Mouse (Mus musculus) gastrocnemius, adult 2 months (tissue): ENCODE data around the gene Ralgps2. TPM values are rescaled to one million over a fixed set of nuclear protein-coding genes. Genes with fewer than 3 reads are reported as not detected.
A peak's percentile ranks its signal among the peaks of the same experiment; 100 is the strongest.

ENCODE experiments used
- DNase-seq: peaks from one replicate; pipeline ENCODE4 v3.0.0; 2022
- H3K27ac ChIP-seq: fragments of 200-600 bp; 2 replicates; pipeline ENCODE4 v1.8.1; 2022; ENCODE audit warnings: mild to moderate bottlenecking
- H3K4me3 ChIP-seq: fragments of 200-600 bp; 2 replicates; pipeline ENCODE4 v1.8.1; 2022; ENCODE audit warnings: mild to moderate bottlenecking, moderate library complexity
- CTCF ChIP-seq: fragments of 200-600 bp; IDR thresholded peaks from 2 replicates; pipeline ENCODE4 v1.8.1; 2022; ENCODE audit warnings: antibody characterized with exemption, mild to moderate bottlenecking, moderate library complexity
- intact Hi-C: fragments of 180-260 bp; cut with DNase I; formaldehyde crosslinking; loops from one replicate; pipeline ENCODE4 v1.15.1; 2025
- long read RNA-seq, 2 experiments: library from polyadenylated mRNA; stranded (forward); transcript quantifications; one replicate each; pipeline ENCODE4 v2.0.0; 2021
- total RNA-seq, 2 experiments: library from RNA; stranded (reverse); gene quantifications; 2 replicates each; pipeline ENCODE4 v1.2.3; 2021

The Ralgps2 gene
- total RNA-seq = 1 to 10 TPM; 1.5 to 1.9 TPM
- long read RNA-seq, experiment 1 = 0 reads
- long read RNA-seq, experiment 2 = 0 reads

DNA sequence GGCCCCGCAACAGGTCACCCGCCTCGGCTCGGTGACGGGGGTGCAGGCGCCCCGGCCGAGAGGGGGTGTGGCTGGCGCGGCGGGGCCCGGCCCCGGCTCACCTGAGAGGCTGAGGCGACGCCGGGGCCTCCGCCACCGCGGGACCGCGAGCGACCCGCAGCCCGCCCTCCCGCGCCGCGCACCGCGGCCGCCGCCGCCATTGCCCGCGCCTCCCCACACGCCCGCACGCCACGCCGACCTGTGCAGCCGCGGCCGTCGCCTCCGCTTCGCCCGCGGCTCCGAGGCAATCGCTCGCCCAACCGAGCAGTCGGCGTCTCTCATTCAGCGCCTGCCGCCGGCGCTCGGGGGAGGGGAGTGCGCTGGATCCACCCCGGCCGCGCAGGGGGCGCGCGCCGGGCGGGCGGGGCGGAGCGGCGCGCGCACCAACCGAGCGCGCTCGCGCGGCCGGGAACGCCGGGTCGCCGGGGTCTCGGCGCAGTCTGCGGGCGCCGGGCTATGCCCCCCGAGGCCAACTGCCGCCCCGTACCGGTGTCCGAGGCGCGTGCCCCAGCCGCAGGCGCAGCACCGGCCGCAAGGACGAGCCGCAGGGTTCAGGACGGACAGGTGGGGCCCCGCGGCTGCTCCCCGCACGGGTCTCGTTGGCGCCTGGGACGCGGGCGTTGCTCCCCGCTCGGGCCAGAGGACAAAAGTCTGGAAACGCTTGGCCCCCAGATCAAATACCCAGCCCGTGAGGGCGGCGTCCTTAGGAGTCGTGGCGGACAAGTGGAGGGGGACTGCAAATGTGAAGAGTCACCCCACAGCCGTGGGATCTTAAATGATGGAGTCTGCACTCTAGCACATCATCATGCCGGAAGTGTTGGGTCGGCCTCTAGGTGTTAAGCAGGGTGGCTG, at the start of gene Ralgps2:
TSS of gene Ralgps2 (minus strand) at position 376 of the 891 bp plus-strand sequence.
- no peak for TF ChIP-seq CTCF
- H3K4me3 ChIP-seq = peak within 1 kb of the TSS; percentile 87
- peak; percentile 62 for DNase-seq
- intact Hi-C loops = no loop called here
- H3K27ac ChIP-seq = peak within 1 kb of the TSS; percentile 49

DNA sequence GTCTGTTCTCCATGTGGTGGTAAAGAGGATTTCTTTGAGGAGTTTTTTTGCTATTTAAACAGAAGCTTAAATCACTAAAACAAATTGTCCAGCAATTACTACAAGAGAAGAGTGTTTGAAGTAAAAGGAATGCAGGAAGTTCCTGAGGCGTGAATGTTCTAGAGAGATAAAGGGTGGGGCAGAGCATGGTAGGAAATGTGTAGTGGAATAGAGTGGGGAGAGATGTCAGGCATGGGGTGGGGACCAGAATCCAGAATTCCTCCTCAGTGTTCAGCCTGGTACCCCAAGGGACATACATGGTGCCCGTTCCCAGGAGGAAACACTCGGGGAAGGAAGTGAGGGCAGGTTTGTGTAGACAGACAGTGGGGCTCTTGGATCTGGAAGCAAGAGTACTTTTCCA, 48.1 kb upstream of the Ralgps2 start:
- H3K4me3 ChIP-seq = no peak overlapping the region
- intact Hi-C loops = no loop called here
- H3K27ac ChIP-seq = no peak overlapping the region
- no peak for TF ChIP-seq CTCF
- DNase-seq = no peak

DNA sequence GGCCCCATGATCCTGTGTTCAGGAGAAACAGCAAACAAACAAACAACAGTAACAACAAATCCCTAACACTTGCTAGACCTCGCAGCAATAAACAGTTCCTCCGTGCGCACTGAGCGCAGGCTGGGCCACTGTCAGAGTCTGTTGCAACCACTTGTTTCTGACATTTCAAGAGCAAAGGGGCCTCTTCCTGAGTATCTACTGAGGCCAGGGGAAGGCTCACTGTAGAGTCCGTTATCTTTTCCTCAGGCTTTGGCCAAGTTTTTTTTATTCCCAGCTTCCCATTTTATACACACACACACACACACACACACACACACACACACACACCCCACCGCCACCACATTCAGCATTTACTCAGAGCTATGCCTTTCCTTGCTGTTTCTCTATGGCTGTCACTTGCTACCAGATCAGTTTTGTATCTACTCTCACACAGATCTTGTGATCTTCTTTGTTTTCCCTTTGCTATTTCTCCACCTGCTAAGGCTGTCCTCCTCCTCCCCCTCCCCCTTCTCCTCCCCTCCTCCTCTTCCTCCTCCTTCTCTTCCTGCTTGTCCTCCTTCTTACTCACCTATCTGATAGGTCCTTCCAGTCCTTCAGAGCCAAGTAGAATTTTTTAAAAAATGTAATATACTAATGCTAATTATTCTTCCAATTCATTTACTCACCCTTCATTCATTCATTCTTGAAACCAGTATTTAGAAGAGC, 47.4 kb upstream of the Ralgps2 start:
- intact Hi-C loops = no loop called here
- Histone ChIP-seq H3K4me3 (no peak overlapping the region), H3K27ac (no peak overlapping the region)

DNA sequence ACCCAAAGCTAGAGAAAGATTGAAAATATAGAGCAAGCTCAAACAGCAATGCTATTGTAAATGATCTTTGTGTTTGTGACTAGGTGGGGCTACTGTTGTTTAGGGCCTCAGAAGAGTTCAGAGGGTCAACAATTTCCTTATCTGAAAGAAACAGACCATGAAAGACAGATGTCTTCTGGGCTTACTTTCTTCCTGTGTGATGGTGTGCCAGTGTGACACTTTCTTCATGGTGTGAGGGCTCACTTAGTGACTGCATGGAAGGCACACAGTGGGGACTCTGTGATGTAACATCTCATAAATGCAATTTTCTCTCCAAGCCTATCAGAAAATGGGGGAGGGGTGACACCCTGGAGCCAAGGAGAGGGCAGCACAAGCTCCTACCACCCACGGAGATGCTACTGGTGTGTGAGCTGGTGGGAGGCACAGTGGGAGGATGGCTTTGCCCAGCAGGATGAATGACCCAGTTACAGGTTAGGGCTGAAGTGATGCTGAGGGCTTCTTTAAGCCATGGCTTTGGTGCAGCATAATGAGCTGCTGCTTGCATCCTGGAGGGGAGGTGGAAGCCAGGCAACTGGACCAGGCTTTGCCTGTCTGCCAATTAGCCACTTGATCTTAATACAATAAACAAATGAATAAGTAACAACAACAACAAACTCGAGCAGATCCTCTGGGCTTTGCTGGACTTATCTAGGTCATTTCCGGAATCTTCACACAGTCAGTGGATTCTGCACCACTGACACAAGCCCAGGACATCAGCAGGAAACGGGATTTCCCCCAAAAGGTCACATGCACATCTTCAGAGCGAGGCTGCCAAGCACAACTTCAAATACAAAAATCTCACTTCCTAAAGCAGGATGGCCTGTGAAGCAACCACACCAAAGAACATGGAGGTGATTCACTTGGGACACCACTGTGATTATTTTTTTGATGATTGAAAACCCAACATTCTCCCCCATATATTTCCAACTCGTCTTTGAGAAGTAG, 46.5 kb upstream of the Ralgps2 start:
- Histone ChIP-seq H3K4me3 (no peak overlapping the region), H3K27ac (no peak overlapping the region)
- no peak for TF ChIP-seq CTCF
- intact Hi-C loops = no loop called here
- no peak for DNase-seq

More for the DNA sequence above, 47.4 kb upstream of the Ralgps2 start:
- no peak for DNase-seq
- TF ChIP-seq CTCF = no peak

DNA sequence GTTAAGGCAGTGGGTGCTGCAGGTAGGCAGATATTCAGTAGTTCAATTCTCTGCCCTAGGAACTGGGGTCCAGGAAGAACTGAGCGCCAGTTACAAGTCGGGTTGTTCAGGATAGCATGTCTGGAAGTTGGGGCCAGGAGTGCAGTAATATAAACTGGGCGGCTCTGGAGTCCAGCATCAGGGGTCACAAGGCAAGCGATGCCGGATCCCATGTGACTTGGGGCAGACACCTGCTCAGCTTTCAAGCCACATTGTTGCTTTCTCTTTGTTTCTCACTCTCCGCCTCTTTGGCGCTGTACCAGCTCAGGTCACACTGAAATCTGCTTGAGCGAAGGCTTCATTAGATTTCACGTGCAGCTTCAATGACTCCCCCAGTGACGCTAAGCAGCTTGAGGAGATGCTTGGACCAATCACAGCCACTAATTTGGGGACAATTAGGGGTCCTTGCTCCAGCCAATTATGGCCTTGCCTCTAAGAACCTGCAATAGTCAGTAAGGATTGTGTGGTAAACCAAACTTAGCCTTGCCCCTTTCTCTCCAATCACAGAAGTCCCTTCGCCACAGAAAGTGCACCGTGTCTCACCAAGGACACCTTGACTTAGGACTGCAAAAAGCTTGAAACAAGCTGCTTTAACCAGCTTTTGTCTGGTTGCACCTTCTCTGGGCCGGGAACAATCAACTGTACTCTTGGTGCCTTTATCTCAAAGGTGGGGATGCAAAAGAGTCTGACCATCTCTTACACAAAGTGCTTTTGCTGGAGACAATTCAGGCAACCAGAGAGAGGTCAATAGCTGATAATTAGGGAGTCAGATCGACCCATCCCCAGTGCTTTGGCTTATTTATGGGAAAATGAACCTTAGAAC, 43.8 kb upstream of the Ralgps2 start:
- intact Hi-C loops = no loop called here
- no peak overlapping the region for H3K4me3 ChIP-seq
- no peak for TF ChIP-seq CTCF
- H3K27ac ChIP-seq = no peak overlapping the region
- DNase-seq = no peak

DNA sequence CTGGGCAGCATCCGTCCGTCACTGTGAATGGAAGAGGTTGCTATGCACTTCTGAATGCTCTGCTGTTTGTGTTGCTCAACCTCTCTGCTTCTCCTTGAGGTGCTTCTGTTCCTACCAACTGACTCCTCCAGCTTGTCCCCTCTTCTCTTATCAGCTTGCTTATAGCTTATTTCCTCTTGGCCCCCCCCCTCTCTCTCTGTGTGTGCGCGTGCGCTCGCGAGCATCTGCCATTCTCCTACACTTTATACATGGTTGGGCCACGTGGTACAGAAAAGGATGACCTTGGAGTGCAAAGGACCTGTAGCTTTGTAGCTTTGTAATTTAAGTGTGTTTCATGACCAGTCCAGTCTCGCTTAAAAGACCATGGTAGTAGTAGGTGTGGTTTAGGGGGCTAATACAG, 42.5 kb upstream of the Ralgps2 start:
- Histone ChIP-seq H3K27ac (no peak overlapping the region), H3K4me3 (no peak overlapping the region)
- DNase-seq = no peak
- intact Hi-C loops = no loop called here
- TF ChIP-seq CTCF = no peak

DNA sequence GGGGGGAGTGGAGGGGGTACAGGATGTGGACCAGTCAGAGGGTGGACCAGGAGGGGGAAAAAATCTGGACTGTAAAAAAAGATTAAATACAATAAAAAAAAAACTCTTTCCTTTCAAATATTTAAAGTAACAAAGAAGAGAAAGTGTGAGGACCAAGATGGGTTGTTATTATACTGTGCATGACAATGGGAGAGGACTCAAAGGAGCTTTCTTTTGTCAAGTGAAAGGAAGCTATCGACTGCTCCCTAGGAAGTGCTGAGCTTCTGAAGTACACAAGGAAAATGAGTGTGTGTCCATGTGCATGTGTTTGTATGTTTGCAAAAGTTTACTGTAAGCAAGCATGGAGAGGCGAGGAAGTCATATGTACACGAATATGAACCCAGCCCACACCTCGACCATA, 40.3 kb upstream of the Ralgps2 start:
- H3K4me3 ChIP-seq = no peak overlapping the region
- no peak for DNase-seq
- intact Hi-C loops = no loop called here
- H3K27ac ChIP-seq = no peak overlapping the region
- TF ChIP-seq CTCF = no peak

DNA sequence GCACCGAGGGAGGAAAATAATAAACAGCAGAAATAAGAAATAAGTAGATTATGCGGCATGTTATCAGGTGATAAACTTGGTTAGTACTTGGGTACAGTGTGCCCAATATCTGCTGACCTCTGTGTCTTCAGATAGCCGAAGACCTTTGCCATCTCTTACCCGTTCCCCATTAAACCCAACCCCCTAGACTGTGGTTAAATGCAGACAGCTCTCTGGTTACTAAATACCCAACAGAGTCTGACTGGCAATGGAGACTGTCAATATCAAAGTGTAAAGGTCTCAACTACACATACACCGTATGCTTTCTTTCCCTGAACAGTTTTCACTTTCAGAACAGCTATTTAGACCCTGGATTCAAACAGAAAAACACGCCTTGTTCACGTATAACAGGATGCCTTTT, 39.2 kb upstream of the Ralgps2 start:
- Histone ChIP-seq H3K27ac (no peak overlapping the region), H3K4me3 (no peak overlapping the region)
- TF ChIP-seq CTCF = no peak
- DNase-seq = no peak
- intact Hi-C loops = no loop called here

DNA sequence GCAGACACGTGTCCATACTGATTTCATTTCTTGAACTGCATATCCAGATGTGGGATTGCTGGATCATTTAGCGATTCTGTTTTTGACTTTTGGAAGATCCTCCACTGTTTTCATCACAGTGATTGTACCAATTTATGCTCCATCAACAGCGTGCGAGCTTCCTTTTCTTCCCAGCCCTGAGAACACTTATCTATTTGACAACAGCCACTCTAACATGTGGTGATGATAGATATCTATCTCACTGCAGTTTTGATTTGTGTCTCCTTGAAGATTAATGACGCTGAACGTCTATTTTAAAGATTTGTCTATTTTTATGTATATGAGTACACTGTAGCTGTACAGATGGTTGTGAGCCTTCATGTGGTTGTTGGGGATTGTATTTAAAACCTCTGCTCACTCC, 34.4 kb upstream of the Ralgps2 start:
- no peak overlapping the region for H3K4me3 ChIP-seq
- intact Hi-C loops = no loop called here
- no peak for DNase-seq
- no peak overlapping the region for H3K27ac ChIP-seq
- TF ChIP-seq CTCF = no peak

DNA sequence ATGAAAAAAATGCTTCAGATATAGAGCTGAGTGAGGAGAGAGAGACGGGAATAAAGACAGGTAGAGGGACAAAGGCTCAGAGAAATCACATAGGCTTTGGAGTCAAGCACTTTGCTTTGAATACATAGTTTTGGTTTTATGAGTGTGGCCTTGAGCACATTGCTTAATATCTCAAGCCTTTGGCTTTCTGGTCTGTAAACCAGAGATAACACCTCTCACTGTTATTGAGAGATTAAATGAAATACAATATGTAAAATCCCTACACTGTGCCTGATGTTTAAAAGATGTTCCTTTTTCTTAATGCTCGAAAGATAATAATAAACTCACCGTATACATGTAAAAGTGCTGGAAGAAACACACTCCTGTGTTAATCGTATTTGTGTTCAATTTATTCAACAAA, 33.0 kb upstream of the Ralgps2 start:
- Histone ChIP-seq H3K27ac (no peak overlapping the region), H3K4me3 (no peak overlapping the region)
- intact Hi-C loops = no loop called here
- no peak for DNase-seq
- no peak for TF ChIP-seq CTCF

DNA sequence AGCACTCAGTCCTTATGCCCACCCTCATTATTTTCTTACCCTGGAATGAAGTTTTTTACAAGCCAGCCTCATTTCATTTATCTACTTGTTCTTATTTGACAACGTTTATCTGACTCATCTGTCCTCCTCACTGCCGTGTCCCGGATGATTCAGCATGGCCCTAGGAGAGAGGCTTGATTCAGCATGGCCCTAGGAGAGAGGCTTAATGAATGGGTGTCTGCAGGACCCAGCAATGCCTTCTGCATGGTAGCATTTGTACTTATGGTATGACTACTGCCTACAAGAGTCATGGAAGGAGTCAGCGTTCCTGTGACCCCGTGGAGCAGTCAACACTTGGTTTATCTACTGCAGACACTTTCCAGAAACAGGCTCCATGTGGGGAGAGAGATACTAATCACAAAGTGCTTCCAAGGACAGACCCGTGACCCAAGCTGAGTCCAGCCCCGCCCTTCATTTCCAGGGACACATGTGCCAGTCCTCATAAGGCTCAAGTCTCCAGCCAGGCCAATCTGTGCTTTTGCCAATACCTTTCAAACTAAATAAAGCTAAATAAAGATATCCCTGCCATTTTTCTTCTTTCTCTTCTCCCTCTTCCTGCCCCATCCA, 31.9 kb upstream of the Ralgps2 start:
- no peak for DNase-seq
- no peak for TF ChIP-seq CTCF
- Histone ChIP-seq H3K4me3 (no peak overlapping the region), H3K27ac (no peak overlapping the region)
- intact Hi-C loops = no loop called here
